18 mouse cellular contexts compared by ENCODE assay signal in the genomic region with DNA sequence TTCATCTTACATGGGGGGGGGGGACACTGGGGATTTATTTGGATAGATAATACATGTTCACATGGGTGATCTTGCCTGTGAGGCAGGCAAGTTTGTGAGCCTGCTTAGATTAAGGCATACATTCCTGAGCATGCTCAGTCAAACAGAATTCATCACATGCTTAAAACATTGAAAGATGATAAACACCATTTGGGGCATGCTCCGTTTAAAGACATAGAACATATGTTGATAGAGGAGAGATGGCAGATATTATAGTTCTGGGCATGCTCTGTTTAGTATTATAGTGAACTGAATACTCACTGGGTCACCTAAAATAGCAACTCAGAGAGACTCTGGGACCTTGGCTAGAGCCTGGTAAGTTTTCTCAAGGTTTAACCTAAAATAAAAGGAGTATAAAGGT.
"Had no signal": no experiment of that assay in that cellular context is flagged by ENCODE, and none has a peak within 500 bp of the region (broad histone marks: within the 10 kb centered on the region; RNA-seq: fewer than 3 reads in every experiment).

No protein-coding gene starts in this region.

- H3K4me2 ChIP-seq: liver, embryonic 12.5 days; midbrain, embryonic 12.5 days; neural tube, embryonic 13.5 days; neural tube, embryonic 15.5 days had no signal

- ATAC-seq: liver, embryonic 12.5 days; midbrain, embryonic 16.5 days had no signal

- H3K4me1 ChIP-seq: liver, embryonic 12.5 days; midbrain, embryonic 10.5 days; midbrain, embryonic 12.5 days; neural tube, embryonic 13.5 days; neural tube, embryonic 15.5 days had no signal

- H3K9ac ChIP-seq: liver, embryonic 12.5 days; liver, embryonic 14.5 days; midbrain, embryonic 12.5 days; neural tube, embryonic 13.5 days; neural tube, embryonic 15.5 days had no signal

- H3K27me3 ChIP-seq: liver, embryonic 12.5 days; midbrain, embryonic 12.5 days; neural tube, embryonic 13.5 days; neural tube, embryonic 15.5 days had no signal

- H3K27ac ChIP-seq: liver, embryonic 12.5 days; liver, embryonic 14.5 days; midbrain, embryonic 10.5 days; midbrain, embryonic 12.5 days; neural tube, embryonic 13.5 days; neural tube, embryonic 15.5 days had no signal

- H3K36me3 ChIP-seq: liver, embryonic 12.5 days; midbrain, embryonic 10.5 days; midbrain, embryonic 12.5 days; neural tube, embryonic 13.5 days; neural tube, embryonic 15.5 days had no signal

- H3K9me3 ChIP-seq: midbrain, embryonic 10.5 days; midbrain, embryonic 12.5 days; neural tube, embryonic 13.5 days; neural tube, embryonic 15.5 days had no signal

- H3K4me3 ChIP-seq: liver, embryonic 12.5 days; midbrain, embryonic 10.5 days; midbrain, embryonic 12.5 days; myocyte; neural tube, embryonic 13.5 days; neural tube, embryonic 15.5 days had no signal

- DNase-seq: lung, adult 18-20 months; lung, postnatal 14 days; midbrain, embryonic 14.5 days; right cerebral cortex, adult 18-20 months; right cerebral cortex, postnatal 25 days; right cerebral cortex, postnatal 4 days; spleen, adult 18-20 months; thymus, adult 18-20 months; thymus, postnatal 14 days; thymus, postnatal 36 days had no signal
